Mouse (Mus musculus): ENCODE measurements around the gene Bdh1.

GRCm38 (mm10) chr16:31415885-31416450, 6.1 kb upstream of the Bdh1 start:
- no peak for TF ChIP-seq CHD2 (IDR thresholded peaks at IDR 0.05; ENCODE audit: low read depth, low read length)
- TF ChIP-seq HCFC1 (IDR thresholded peaks at IDR 0.05; ENCODE audit: borderline replicate concordance, insufficient read depth, low read length): no peak
- TF ChIP-seq MAFK (IDR thresholded peaks at IDR 0.05; ENCODE audit: insufficient read depth, low read depth, low read length): no peak
- TF ChIP-seq ZNF384 (IDR thresholded peaks at IDR 0.05; ENCODE audit: low read depth, low read length): no peak
- TF ChIP-seq ZC3H11A (IDR thresholded peaks at IDR 0.05; ENCODE audit: borderline replicate concordance, low read depth, low read length): no peak
